Mouse (Mus musculus): ENCODE results near the gene Spem1. TPM values are rescaled to one million over a fixed set of nuclear protein-coding genes. Genes with fewer than 3 reads are reported as not detected.
A peak's percentile ranks its signal among the peaks of the same experiment; 100 is the strongest.

Gene Spem1
- polyA plus RNA-seq, 1 experiment from 2014 or later = not detected

GRCm38 (mm10) chr11:69834001-69834549 lies 12.1 kb upstream of the Spem1 start:
- peaks cover 35% of the 10 kb centered on the region for H3K4me1 ChIP-seq (ENCODE audit: insufficient read depth)

GRCm38 (mm10) chr11:69833554-69833953 lies 11.6 kb upstream of the Spem1 start:
- peak overlapping the region; percentile 62 for H3K9ac ChIP-seq (replicated peaks)
- 43% methylated on average over 8 of the region's 8 CpGs for WGBS (ENCODE audit: insufficient replicate concordance)
- peak overlapping the region; percentile 81 for H3K4me2 ChIP-seq (ENCODE audit: low read depth, low read length)
- ATAC-seq = no peak
- 0 out of 2 replicates have a peak, but pooled peaks cover 2% of the 10 kb centered on the region for H3K36me3 ChIP-seq (replicated peaks; ENCODE audit: insufficient read depth, low read length)
- H3K27ac ChIP-seq (ENCODE audit: low read depth) = no peak overlapping the region
- peak overlapping the region; percentile 40 for H3K4me3 ChIP-seq (ENCODE audit: low read depth, low read length)
- H3K9me3 ChIP-seq (ENCODE audit: low read length) = no peaks in the 10 kb centered on the region
- no peak for DNase-seq
- H3K27me3 ChIP-seq (ENCODE audit: insufficient read depth, low read length) = peaks cover 39% of the 10 kb centered on the region
- peaks cover 31% of the 10 kb centered on the region for H3K4me1 ChIP-seq (ENCODE audit: insufficient read depth)
- TF ChIP-seq CTCF (IDR thresholded peaks at IDR 0.05; ENCODE audit: low read depth) (no peak), EP300 (IDR thresholded peaks at IDR 0.05; ENCODE audit: low read depth) (no peak)

More at GRCm38 (mm10) chr11:69834001-69834549, 12.1 kb upstream of the Spem1 start:
- WGBS (ENCODE audit: insufficient replicate concordance) = 6% methylated on average over 34 of the region's 48 CpGs
- TF ChIP-seq CTCF (IDR thresholded peaks at IDR 0.05; ENCODE audit: low read depth) = no peak
- no peak for TF ChIP-seq EP300 (IDR thresholded peaks at IDR 0.05; ENCODE audit: low read depth)
- DNase-seq (peak; percentile 74), ATAC-seq (peak; percentile 12)
- no peak overlapping the region for H3K27ac ChIP-seq (ENCODE audit: low read depth)
- peak overlapping the region; percentile 40 for H3K4me3 ChIP-seq (ENCODE audit: low read depth, low read length)
- 0 out of 2 replicates have a peak, but pooled peaks cover 2% of the 10 kb centered on the region for H3K36me3 ChIP-seq (replicated peaks; ENCODE audit: insufficient read depth, low read length)
- H3K27me3 ChIP-seq (ENCODE audit: insufficient read depth, low read length) = peaks cover 39% of the 10 kb centered on the region
- H3K9ac ChIP-seq (replicated peaks) = peak overlapping the region; percentile 62
- peak overlapping the region; percentile 81 for H3K4me2 ChIP-seq (ENCODE audit: low read depth, low read length)
- H3K9me3 ChIP-seq (ENCODE audit: low read length) = no peaks in the 10 kb centered on the region

- no peak overlapping the region for H3K4me3 ChIP-seq (ENCODE audit: low read depth, low read length)
- DNase-seq (no peak), ATAC-seq (no peak)
- H3K27ac ChIP-seq (ENCODE audit: low read depth) = no peak overlapping the region
- H3K4me1 ChIP-seq (ENCODE audit: insufficient read depth) = peaks cover 6% of the 10 kb centered on the region
- TF ChIP-seq EP300 (IDR thresholded peaks at IDR 0.05; ENCODE audit: low read depth) = no peak
- no peak for TF ChIP-seq CTCF (IDR thresholded peaks at IDR 0.05; ENCODE audit: low read depth)
- 83% methylated on average over 5 of the region's 5 CpGs for WGBS (ENCODE audit: insufficient replicate concordance)
- H3K36me3 ChIP-seq (replicated peaks; ENCODE audit: insufficient read depth, low read length) = 0 out of 2 replicates have a peak, but pooled peaks cover 2% of the 10 kb centered on the region
- H3K27me3 ChIP-seq (ENCODE audit: insufficient read depth, low read length) = peaks cover 6% of the 10 kb centered on the region; the same call in 1 of the 2 replicates
- no peaks in the 10 kb centered on the region for H3K9me3 ChIP-seq (ENCODE audit: low read length)
- H3K4me2 ChIP-seq (ENCODE audit: low read depth, low read length) = no peak overlapping the region
- H3K9ac ChIP-seq (replicated peaks) = no peak overlapping the region
Observed at GRCm38 (mm10) chr11:69828832-69829231, 6.9 kb upstream of the Spem1 start.

- ATAC-seq = no peak
- Histone ChIP-seq H3K9ac (replicated peaks) (no peak overlapping the region), H3K27me3 (ENCODE audit: insufficient read depth, low read length) (no peaks in the 10 kb centered on the region), H3K4me2 (ENCODE audit: low read depth, low read length) (no peak overlapping the region), H3K4me3 (ENCODE audit: low read depth, low read length) (no peak overlapping the region), H3K4me1 (ENCODE audit: insufficient read depth) (no peaks in the 10 kb centered on the region), H3K36me3 (replicated peaks; ENCODE audit: insufficient read depth, low read length) (no peaks in the 10 kb centered on the region), H3K27ac (ENCODE audit: low read depth) (no peak overlapping the region), H3K9me3 (ENCODE audit: low read length) (no peaks in the 10 kb centered on the region)
- no peak for DNase-seq
- TF ChIP-seq CTCF (IDR thresholded peaks at IDR 0.05; ENCODE audit: low read depth) (no peak), EP300 (IDR thresholded peaks at IDR 0.05; ENCODE audit: low read depth) (no peak)
- WGBS (ENCODE audit: insufficient replicate concordance) = 69% methylated on average over 2 of the region's 2 CpGs
Observed at GRCm38 (mm10) chr11:69823456-69823855, 1.5 kb upstream of the Spem1 start.

- no peaks in the 10 kb centered on the region for H3K9me3 ChIP-seq (ENCODE audit: low read length)
- H3K27me3 ChIP-seq (ENCODE audit: insufficient read depth, low read length) = no peaks in the 10 kb centered on the region
- no peaks in the 10 kb centered on the region for H3K36me3 ChIP-seq (replicated peaks; ENCODE audit: insufficient read depth, low read length)
- no peak overlapping the region for H3K27ac ChIP-seq (ENCODE audit: low read depth)
- ATAC-seq (no peak), DNase-seq (no peak)
- H3K4me2 ChIP-seq (ENCODE audit: low read depth, low read length) = no peak overlapping the region
- no peak overlapping the region for H3K9ac ChIP-seq (replicated peaks)
- no peak for TF ChIP-seq CTCF (IDR thresholded peaks at IDR 0.05; ENCODE audit: low read depth)
- TF ChIP-seq EP300 (IDR thresholded peaks at IDR 0.05; ENCODE audit: low read depth) = no peak
- 74% methylated on average over 8 of the region's 8 CpGs for WGBS (ENCODE audit: insufficient replicate concordance)
- no peaks in the 10 kb centered on the region for H3K4me1 ChIP-seq (ENCODE audit: insufficient read depth)
- no peak overlapping the region for H3K4me3 ChIP-seq (ENCODE audit: low read depth, low read length)
Observed at GRCm38 (mm10) chr11:69818871-69819270, 3.1 kb downstream of the Spem1 start.

- Histone ChIP-seq H3K4me1 (ENCODE audit: insufficient read depth) (no peaks in the 10 kb centered on the region), H3K4me2 (ENCODE audit: low read depth, low read length) (no peak within 1 kb of the TSS), H3K9me3 (ENCODE audit: low read length) (no peaks in the 10 kb centered on the region), H3K4me3 (ENCODE audit: low read depth, low read length) (no peak within 1 kb of the TSS), H3K36me3 (replicated peaks; ENCODE audit: insufficient read depth, low read length) (no peaks in the 10 kb centered on the region), H3K9ac (replicated peaks) (no peak within 1 kb of the TSS), H3K27ac (ENCODE audit: low read depth) (no peak within 1 kb of the TSS), H3K27me3 (ENCODE audit: insufficient read depth, low read length) (no peaks in the 10 kb centered on the region)
- DNase-seq = no peak
- 74% methylated on average over 2 of the region's 2 CpGs for WGBS (ENCODE audit: insufficient replicate concordance)
- TF ChIP-seq EP300 (IDR thresholded peaks at IDR 0.05; ENCODE audit: low read depth) = no peak
- no peak for TF ChIP-seq CTCF (IDR thresholded peaks at IDR 0.05; ENCODE audit: low read depth)
- ATAC-seq = no peak
Observed at GRCm38 (mm10) chr11:69818365-69818764, 3.6 kb downstream of the Spem1 start, which contains the start of gene Spem2. TSS of gene Spem2 (minus strand) at chr11:69818465.
